ENCODE assay signal across 26 mouse cellular contexts in genomic region chr7:84354890-84355289, GRCm38 (mm10). TPM values are rescaled to one million over a fixed set of nuclear protein-coding genes. Genes with fewer than 3 reads are reported as not detected.
"Had no signal": no experiment of that assay in that cellular context is flagged by ENCODE, and none has a peak within 500 bp of the region (broad histone marks: within the 10 kb centered on the region; RNA-seq: fewer than 3 reads in every experiment).

No protein-coding gene starts in this region.

- H3K27me3 ChIP-seq: limb, embryonic 12.5 days; limb, embryonic 13.5 days; limb, embryonic 15.5 days; liver, embryonic 12.5 days; liver, embryonic 13.5 days; liver, embryonic 15.5 days; lung, embryonic 15.5 days; midbrain, embryonic 12.5 days; midbrain, embryonic 13.5 days; midbrain, embryonic 15.5 days; neural tube, embryonic 12.5 days; neural tube, embryonic 13.5 days had no signal

- H3K4me3 ChIP-seq: limb, embryonic 10.5 days; limb, embryonic 12.5 days; limb, embryonic 13.5 days; limb, embryonic 15.5 days; liver, embryonic 12.5 days; liver, embryonic 13.5 days; liver, embryonic 15.5 days; lung, embryonic 15.5 days; megakaryocyte, embryonic 14.5 days; midbrain, embryonic 12.5 days; midbrain, embryonic 13.5 days; midbrain, embryonic 15.5 days; myocyte; neural tube, embryonic 12.5 days; neural tube, embryonic 13.5 days had no signal

- DNase-seq: liver, embryonic 13.5 days had no signal

- H3K4me1 ChIP-seq: limb, embryonic 10.5 days; limb, embryonic 12.5 days; limb, embryonic 13.5 days; liver, embryonic 12.5 days; liver, embryonic 13.5 days; liver, embryonic 15.5 days; midbrain, embryonic 12.5 days; neural tube, embryonic 12.5 days; neural tube, embryonic 13.5 days had no signal

- H3K36me3 ChIP-seq: liver, embryonic 12.5 days; liver, embryonic 13.5 days; liver, embryonic 15.5 days; lung, embryonic 15.5 days; midbrain, embryonic 15.5 days had no signal

- ATAC-seq: liver, embryonic 12.5 days; liver, postnatal 0 days had no signal

- H3K27ac ChIP-seq: limb, embryonic 10.5 days; limb, embryonic 12.5 days; limb, embryonic 13.5 days; limb, embryonic 15.5 days; liver, embryonic 12.5 days; liver, embryonic 13.5 days; liver, embryonic 14.5 days; liver, embryonic 15.5 days; lung, embryonic 15.5 days; macrophage; midbrain, embryonic 12.5 days; midbrain, embryonic 13.5 days; midbrain, embryonic 15.5 days; neural tube, embryonic 12.5 days had no signal

- H3K4me2 ChIP-seq: limb, embryonic 12.5 days; limb, embryonic 13.5 days; limb, embryonic 15.5 days; liver, embryonic 11.5 days; liver, embryonic 12.5 days; liver, embryonic 13.5 days; liver, embryonic 15.5 days; lung, embryonic 14.5 days; lung, embryonic 15.5 days; midbrain, embryonic 11.5 days; midbrain, embryonic 12.5 days; midbrain, embryonic 13.5 days; midbrain, embryonic 15.5 days; neural tube, embryonic 12.5 days; neural tube, embryonic 13.5 days had no signal

- H3K9ac ChIP-seq: limb, embryonic 12.5 days; limb, embryonic 13.5 days; limb, embryonic 15.5 days; liver, embryonic 12.5 days; liver, embryonic 13.5 days; liver, embryonic 14.5 days; liver, embryonic 15.5 days; liver, postnatal 0 days; lung, embryonic 14.5 days; lung, embryonic 15.5 days; midbrain, embryonic 12.5 days; midbrain, embryonic 13.5 days; midbrain, embryonic 15.5 days; neural tube, embryonic 12.5 days; neural tube, embryonic 13.5 days had no signal

- H3K9me3 ChIP-seq: limb, embryonic 10.5 days; limb, embryonic 12.5 days; limb, embryonic 13.5 days; limb, embryonic 15.5 days; liver, embryonic 12.5 days; liver, embryonic 13.5 days; liver, embryonic 15.5 days; lung, embryonic 15.5 days; megakaryocyte, embryonic 14.5 days; midbrain, embryonic 12.5 days; midbrain, embryonic 13.5 days; midbrain, embryonic 15.5 days; neural tube, embryonic 12.5 days; neural tube, embryonic 13.5 days had no signal

RNA-seq across cellular contexts. Expression of gene Arnt2, which starts 55.1 kb away (rescaled TPM):
- total RNA-seq: liver, adult 2 months; megakaryocyte progenitor cell, adult 5-6 weeks; megakaryocyte, adult 5-6 weeks; megakaryocyte-erythroid progenitor cell, adult 5-6 weeks; monocyte, adult 5-6 weeks had no signal
- polyA plus RNA-seq: liver, adult 2 months; liver, postnatal 0 days had no signal
